Mouse (Mus musculus) liver, adult 2 months (tissue): ENCODE data around the gene Ankrd24.

Experiments used
- CTCF ChIP-seq: fragments of 200-500 bp; IDR thresholded peaks from 2 replicates; pipeline ENCODE4 v1.5.1; 2011; ENCODE audit warnings: low read depth, low read length, control low read depth
- POLR2A ChIP-seq: fragments of 200-500 bp; IDR thresholded peaks from 2 replicates; pipeline ENCODE4 v1.6.1; 2011; ENCODE audit warnings: low read length, control low read depth; ENCODE audit not compliant: insufficient read depth; ENCODE audit errors: extremely low read depth

GRCm38 (mm10) chr10:81583347-81583746, 45.0 kb upstream of the Ankrd24 start:
- TF ChIP-seq CTCF (no peak), POLR2A (no peak)
